Mouse (Mus musculus) MEL (cell line): ENCODE results near the gene Myo19. TPM values are rescaled to one million over a fixed set of nuclear protein-coding genes. Genes with fewer than 3 reads are reported as not detected.

Experiments used
- DNase-seq: peaks from one replicate; pipeline ENCODE4 v3.0.0; 2011; ENCODE audit warnings: low read depth, low spot score
- H3K27ac ChIP-seq: 2 replicates; pipeline ENCODE4 v1.5.1; 2012; ENCODE audit warnings: low read depth, mild to moderate bottlenecking, control low read depth, low read length, moderate library complexity; ENCODE audit not compliant: control insufficient read depth
- H3K27me3 ChIP-seq, 2 experiments: fragments of 150-350 bp in 1 of 2; sonication (generic) in 1 of 2; 2 replicates each; pipeline ENCODE4 v1.6.1; 2012; ENCODE audit warnings: low read length in 2 of 2, mild to moderate bottlenecking in 2 of 2, improper control_type of control experiment in 1 of 2, moderate library complexity in 1 of 2; ENCODE audit not compliant: insufficient read depth in 2 of 2, control insufficient read depth in 1 of 2
- H3K36me3 ChIP-seq, 2 experiments: 2 replicates each; pipeline ENCODE4 v1.6.1; 2012 to 2014; ENCODE audit warnings: low read length in 2 of 2, improper control_type of control experiment in 1 of 2, inconsistent platforms in 1 of 2, mild to moderate bottlenecking in 1 of 2; ENCODE audit not compliant: insufficient read depth in 2 of 2, control insufficient read depth in 1 of 2
- H3K4me1 ChIP-seq, 2 experiments: fragments of 150-350 bp in 1 of 2; sonication (generic) in 1 of 2; 2 replicates each; pipeline ENCODE4 v1.6.1; 2012; ENCODE audit warnings: low read length in 2 of 2, improper control_type of control experiment in 1 of 2, mild to moderate bottlenecking in 1 of 2; ENCODE audit not compliant: insufficient read depth in 2 of 2, control insufficient read depth in 1 of 2
- H3K4me3 ChIP-seq, 2 experiments: fragments of 150-350 bp in 1 of 2; sonication (generic) in 1 of 2; 2 replicates each; pipeline ENCODE4 v1.5.1; 2012; ENCODE audit warnings: low read depth in 2 of 2, low read length in 2 of 2, mild to moderate bottlenecking in 2 of 2, moderate library complexity in 2 of 2, control low read depth in 1 of 2, improper control_type of control experiment in 1 of 2; ENCODE audit not compliant: control insufficient read depth in 1 of 2, insufficient read depth in 1 of 2
- H3K79me2 ChIP-seq: 2 replicates; pipeline ENCODE4 v1.6.1; 2012; ENCODE audit warnings: mild to moderate bottlenecking, low read length, moderate library complexity; ENCODE audit not compliant: control insufficient read depth, poor library complexity, insufficient read depth
- H3K9ac ChIP-seq: 2 replicates; pipeline ENCODE4 v1.6.1; 2012; ENCODE audit warnings: low read depth, mild to moderate bottlenecking, control low read depth, low read length, moderate library complexity; ENCODE audit not compliant: control insufficient read depth, poor library complexity, severe bottlenecking
- H3K9me3 ChIP-seq: fragments of 150-350 bp; sonication (generic); replicated peaks from 2 replicates; pipeline ENCODE4 v1.6.1; 2012; ENCODE audit warnings: mild to moderate bottlenecking, low read length, improper control_type of control experiment, moderate library complexity; ENCODE audit not compliant: insufficient read depth
- BHLHE40 ChIP-seq: IDR thresholded peaks from 2 replicates; pipeline ENCODE4 v1.6.1; 2012; ENCODE audit warnings: low read depth, mild to moderate bottlenecking, inconsistent platforms, low read length, improper control_type of control experiment, borderline replicate concordance
- CHD1 ChIP-seq: IDR thresholded peaks from 2 replicates; pipeline ENCODE4 v1.6.1; 2012; ENCODE audit warnings: low read depth, mild to moderate bottlenecking, inconsistent platforms, low read length, improper control_type of control experiment
- CHD2 ChIP-seq: IDR thresholded peaks from 2 replicates; pipeline ENCODE4 v1.6.1; 2011; ENCODE audit warnings: low read length, improper control_type of control experiment
- CTCF ChIP-seq, 3 experiments: IDR thresholded peaks in 2 of 3; conservative IDR thresholded peaks in 1 of 3; 2 replicates each; pipeline ENCODE4 v1.5.1; 2011 to 2012; ENCODE audit warnings: low read length in 3 of 3, low read depth in 2 of 3, mild to moderate bottlenecking in 2 of 3, improper control_type of control experiment in 1 of 3, inconsistent platforms in 1 of 3, mixed read lengths in 1 of 3, moderate library complexity in 1 of 3; ENCODE audit not compliant: control insufficient read depth in 1 of 3, insufficient read depth in 1 of 3, poor library complexity in 1 of 3, severe bottlenecking in 1 of 3
- EP300 ChIP-seq, 2 experiments: IDR thresholded peaks; 2 replicates each; pipeline ENCODE4 v1.6.1; 2011; ENCODE audit warnings: improper control_type of control experiment in 2 of 2, low read length in 2 of 2, low read depth in 1 of 2, mild to moderate bottlenecking in 1 of 2
- GATA1 ChIP-seq: IDR thresholded peaks from 2 replicates; pipeline ENCODE4 v1.6.1; 2011; ENCODE audit warnings: low read depth, low read length, improper control_type of control experiment
- HCFC1 ChIP-seq: IDR thresholded peaks from 2 replicates; pipeline ENCODE4 v1.6.1; 2012; ENCODE audit warnings: low read depth, mild to moderate bottlenecking, inconsistent platforms, low read length, improper control_type of control experiment, moderate library complexity
- JUND ChIP-seq: IDR thresholded peaks from 2 replicates; pipeline ENCODE4 v1.6.1; 2011; ENCODE audit warnings: low read depth, mild to moderate bottlenecking, improper control_type of control experiment, low read length
- MAX ChIP-seq: IDR thresholded peaks from 2 replicates; pipeline ENCODE4 v1.6.1; 2011; ENCODE audit warnings: low read length, improper control_type of control experiment
- MAZ ChIP-seq: IDR thresholded peaks from 2 replicates; pipeline ENCODE4 v1.6.1; 2012; ENCODE audit warnings: low read depth, mild to moderate bottlenecking, inconsistent platforms, low read length, improper control_type of control experiment
- MYB ChIP-seq: IDR thresholded peaks from 2 replicates; pipeline ENCODE4 v1.6.1; 2011; ENCODE audit warnings: mild to moderate bottlenecking, low read depth, low read length, improper control_type of control experiment
- MYC ChIP-seq: IDR thresholded peaks from 2 replicates; pipeline ENCODE4 v1.6.1; 2011; ENCODE audit warnings: low read depth, mild to moderate bottlenecking, low read length, improper control_type of control experiment, moderate library complexity
- POLR2A ChIP-seq, 2 experiments: IDR thresholded peaks; 2 replicates each; pipeline ENCODE4 v1.6.1; 2011 to 2012; ENCODE audit warnings: low read length in 2 of 2, mild to moderate bottlenecking in 2 of 2, control low read depth in 1 of 2, improper control_type of control experiment in 1 of 2, low read depth in 1 of 2, moderate library complexity in 1 of 2; ENCODE audit not compliant: control insufficient read depth in 1 of 2, insufficient read depth in 1 of 2, poor library complexity in 1 of 2
- POLR2AphosphoS5 ChIP-seq: IDR thresholded peaks from 2 replicates; pipeline ENCODE4 v1.6.1; 2012; ENCODE audit warnings: low read depth, borderline replicate concordance, mild to moderate bottlenecking, inconsistent platforms, low read length, moderate library complexity, mixed read lengths
- RAD21 ChIP-seq: IDR thresholded peaks from 2 replicates; pipeline ENCODE4 v1.6.1; 2011; ENCODE audit warnings: mild to moderate bottlenecking, low read depth, low read length, improper control_type of control experiment
- RCOR1 ChIP-seq: IDR thresholded peaks from 2 replicates; pipeline ENCODE4 v1.6.1; 2012; ENCODE audit warnings: low read depth, mild to moderate bottlenecking, inconsistent platforms, low read length, improper control_type of control experiment
- SMC3 ChIP-seq: IDR thresholded peaks from 2 replicates; pipeline ENCODE4 v1.6.1; 2011; ENCODE audit warnings: low read depth, low read length, improper control_type of control experiment
- TBP ChIP-seq: IDR thresholded peaks from 2 replicates; pipeline ENCODE4 v1.8.0; 2011; ENCODE audit warnings: low read depth, low read length, improper control_type of control experiment
- USF1 ChIP-seq: IDR thresholded peaks from 2 replicates; pipeline ENCODE4 v1.6.1; 2014; ENCODE audit warnings: low read depth, mild to moderate bottlenecking, inconsistent platforms, low read length, improper control_type of control experiment, moderate library complexity
- ZKSCAN1 ChIP-seq: IDR thresholded peaks from 2 replicates; pipeline ENCODE4 v1.6.1; 2012; ENCODE audit warnings: low read depth, mild to moderate bottlenecking, inconsistent platforms, low read length, improper control_type of control experiment, moderate library complexity
- ZMIZ1 ChIP-seq: IDR thresholded peaks from 2 replicates; pipeline ENCODE4 v1.6.1; 2012; ENCODE audit warnings: low read depth, mild to moderate bottlenecking, inconsistent platforms, low read length, improper control_type of control experiment, moderate library complexity
- ZNF384 ChIP-seq: IDR thresholded peaks from 2 replicates; pipeline ENCODE4 v1.6.1; 2012; ENCODE audit warnings: low read depth, mild to moderate bottlenecking, inconsistent platforms, low read length, improper control_type of control experiment
- polyA plus RNA-seq, 2 experiments: library from polyadenylated mRNA; stranded (reverse) in 1 of 2; unstranded in 1 of 2; fragments of >175 nt in 1 of 2; fragments of >200 nt in 1 of 2; gene quantifications; 2 replicates each; pipeline versions ENCODE4 v1.2.1 to v1.2.4; 2012; ENCODE audit warnings: low replicate concordance in 2 of 2, low read depth in 1 of 2; ENCODE audit not compliant: insufficient read length in 2 of 2, insufficient read depth in 1 of 2, missing spikeins in 1 of 2
- total RNA-seq: library from RNA; depleted of rRNA; stranded (reverse); fragments of 300-350 nt; gene quantifications from 2 replicates; pipeline ENCODE4 v1.2.3, GENCODE M21; 2012

Myo19 gene
- total and polyA plus RNA-seq, 3 experiments, result 14.9 to 27.1 TPM; not detected in 1

GRCm38 (mm10) chr11:84888025-84888424, 8.1 kb downstream of the Myo19 start:
- Histone ChIP-seq H3K36me3 (peaks cover 0 to 7% of the 10 kb centered on the region in 2 experiments; a peak in 2 of 4 replicates), H3K9ac (no peak overlapping the region)
- TF ChIP-seq POLR2A (IDR thresholded peaks at IDR 0.05; ENCODE audit: control insufficient read depth in 1 of 2, insufficient read depth in 1 of 2, low read depth in 1 of 2, low read length in 2 of 2, poor library complexity in 1 of 2) (no peak), CHD1 (no peak), MYC (no peak), SMC3 (no peak), ZKSCAN1 (no peak), USF1 (no peak), EP300 (IDR thresholded peaks at IDR 0.05; ENCODE audit: low read depth in 1 of 2, low read length in 2 of 2) (no peak), CHD2 (no peak), JUND (no peak)

DNA sequence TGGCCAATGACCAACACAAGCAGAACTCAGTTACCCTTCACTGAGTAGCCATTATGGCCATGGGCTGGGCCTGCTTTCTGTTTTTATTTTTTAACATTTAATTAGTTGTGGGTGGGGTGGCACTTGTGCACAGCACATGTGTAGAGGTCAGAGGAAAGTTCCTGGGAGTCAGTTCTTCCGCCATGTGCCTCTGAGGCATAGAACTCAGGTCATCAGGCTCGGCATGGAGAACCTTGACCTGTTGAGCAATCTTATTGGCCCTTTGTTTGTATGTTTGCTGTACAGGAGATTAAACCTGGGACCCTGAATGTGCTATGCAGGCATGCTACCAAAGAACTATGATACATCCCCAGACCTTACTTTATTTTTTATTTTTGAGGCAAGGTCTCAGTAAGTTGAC, 9.5 kb downstream of the Myo19 start:
- H3K4me1 ChIP-seq, result no peaks in the 10 kb centered on the region
- no peak overlapping the region for H3K9ac ChIP-seq
- peaks cover 0 to 7% of the 10 kb centered on the region in 2 experiments; a peak in 2 of 4 replicates for H3K36me3 ChIP-seq
- TF ChIP-seq MYC (no peak), TBP (no peak), HCFC1 (no peak), MYB (no peak), POLR2AphosphoS5 (no peak), RAD21 (no peak)
- no peak overlapping the region for H3K4me3 ChIP-seq
- no peak for DNase-seq
- H3K27me3 ChIP-seq, result no peaks in the 10 kb centered on the region
- no peaks in the 10 kb centered on the region for H3K79me2 ChIP-seq
- no peak overlapping the region for H3K27ac ChIP-seq
- no peaks in the 10 kb centered on the region for H3K9me3 ChIP-seq

More at GRCm38 (mm10) chr11:84888025-84888424, 8.1 kb downstream of the Myo19 start:
- Histone ChIP-seq H3K79me2 (no peaks in the 10 kb centered on the region), H3K4me1 (no peaks in the 10 kb centered on the region), H3K27ac (no peak overlapping the region), H3K4me3 (no peak overlapping the region), H3K27me3 (no peaks in the 10 kb centered on the region), H3K9me3 (no peaks in the 10 kb centered on the region)
- DNase-seq, result no peak

DNA sequence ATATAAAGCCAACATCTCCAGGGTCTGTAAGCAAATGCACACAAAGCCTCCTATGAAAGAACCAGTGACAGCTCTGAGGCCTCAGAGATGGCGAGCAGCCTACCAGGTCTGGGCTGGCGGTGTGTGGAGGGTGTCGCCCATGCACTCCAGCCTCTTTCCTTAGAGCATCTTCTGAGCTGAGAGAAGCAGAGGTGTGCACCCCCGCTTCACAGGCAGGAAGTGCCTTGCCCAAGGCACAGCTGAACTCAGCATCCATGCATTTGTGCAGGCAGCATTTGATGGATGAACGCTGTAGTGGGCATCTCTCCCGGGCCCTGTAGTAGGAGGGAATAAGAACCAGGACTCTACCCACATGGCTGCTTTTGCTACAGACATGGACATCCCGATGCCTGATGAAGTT, 11.8 kb downstream of the Myo19 start:
- Histone ChIP-seq H3K4me1 (no peaks in the 10 kb centered on the region), H3K9me3 (no peaks in the 10 kb centered on the region)
- no peak for TF ChIP-seq MAX
- no peak for TF ChIP-seq POLR2A (IDR thresholded peaks at IDR 0.05; ENCODE audit: control insufficient read depth in 1 of 2, insufficient read depth in 1 of 2, low read depth in 1 of 2, low read length in 2 of 2, poor library complexity in 1 of 2)
- TF ChIP-seq BHLHE40, result no peak
- TF ChIP-seq JUND, result no peak
- TF ChIP-seq GATA1, result no peak
- no peak for TF ChIP-seq MAZ
- TF ChIP-seq CTCF (IDR thresholded peaks at IDR 0.05 in 2 of 3, conservative IDR thresholded peaks at IDR 0.05 in 1 of 3; ENCODE audit: control insufficient read depth in 1 of 3, insufficient read depth in 1 of 3, low read depth in 2 of 3, low read length in 3 of 3, poor library complexity in 1 of 3, severe bottlenecking in 1 of 3), result no peak
- no peak for TF ChIP-seq HCFC1
- no peak for TF ChIP-seq RCOR1
- no peak for TF ChIP-seq POLR2AphosphoS5
- TF ChIP-seq CHD2, result no peak
- TF ChIP-seq ZNF384, result no peak
- no peak for TF ChIP-seq ZMIZ1

More for the DNA sequence above, 11.8 kb downstream of the Myo19 start:
- DNase-seq, result no peak
- Histone ChIP-seq H3K27me3 (no peaks in the 10 kb centered on the region), H3K27ac (no peak overlapping the region), H3K4me3 (no peak overlapping the region), H3K36me3 (peaks cover 0 to 6% of the 10 kb centered on the region in 2 experiments; a peak in 1 of 4 replicates), H3K9ac (no peak overlapping the region), H3K79me2 (no peaks in the 10 kb centered on the region)
